Mouse (Mus musculus) skeletal muscle tissue, adult 2 months (tissue): ENCODE measurements around the gene F11.

Experiments
- DNase-seq: peaks from one replicate; pipeline ENCODE4 v3.0.0-alpha.2; 2012; ENCODE audit warnings: low read depth, low spot score

F11 gene

GRCm38 (mm10) chr8:45246307-45246706 is 15.5 kb downstream of the F11 start:
- no peak for DNase-seq

GRCm38 (mm10) chr8:45239363-45239762 is 22.5 kb downstream of the F11 start:
- no peak for DNase-seq

- DNase-seq: no peak
Observed at GRCm38 (mm10) chr8:45238282-45238681, 23.5 kb downstream of the F11 start.

GRCm38 (mm10) chr8:45236164-45236912 is 25.5 kb downstream of the F11 start:
- peak; percentile 5 for DNase-seq

- no peak for DNase-seq
Observed at GRCm38 (mm10) chr8:45235228-45235627, 26.6 kb downstream of the F11 start.

- DNase-seq: no peak
Observed at GRCm38 (mm10) chr8:45233256-45233655, 28.6 kb downstream of the F11 start.

GRCm38 (mm10) chr8:45202476-45202875 is 59.4 kb downstream of the F11 start:
- no peak for DNase-seq

GRCm38 (mm10) chr8:45201605-45202004 is 60.2 kb downstream of the F11 start:
- no peak for DNase-seq

GRCm38 (mm10) chr8:45197294-45197693 is 64.5 kb downstream of the F11 start:
- DNase-seq: no peak

- DNase-seq: no peak
Observed at GRCm38 (mm10) chr8:45195954-45196526, 65.8 kb downstream of the F11 start.
